Mouse (Mus musculus) forebrain, embryonic 11.5 days (tissue): Measurements from ENCODE around the gene Cttnbp2nl. TPM values are rescaled to one million over a fixed set of nuclear protein-coding genes. Genes with fewer than 3 reads are reported as not detected.

Experiments used
- ATAC-seq: fragments of 200-750 bp; cut with Nextera tagmentation; replicated peaks from 2 replicates; pipeline ENCODE4 v1.8.0; 2017; ENCODE audit warnings: moderate TSS enrichment; ENCODE audit not compliant: low FRiP score
- DNase-seq: peaks from one replicate; pipeline ENCODE4 v3.0.0-alpha.2; 2017; ENCODE audit warnings: low spot score
- H3K27ac ChIP-seq: fragments of 300-500 bp; sonication (generic); 2 replicates; pipeline ENCODE4 v1.5.1; 2014; ENCODE audit warnings: low read depth, low read length
- H3K27me3 ChIP-seq: fragments of 300-500 bp; sonication (generic); 2 replicates; pipeline ENCODE4 v1.6.1; 2014; ENCODE audit warnings: mild to moderate bottlenecking, low read length, mixed read lengths; ENCODE audit not compliant: control insufficient read depth, insufficient read depth
- H3K36me3 ChIP-seq: fragments of 300-500 bp; sonication (generic); 2 replicates; pipeline ENCODE4 v1.6.1; 2014; ENCODE audit warnings: mild to moderate bottlenecking, low read length, moderate library complexity, mixed read lengths; ENCODE audit not compliant: control insufficient read depth, insufficient read depth
- H3K4me1 ChIP-seq: fragments of 300-500 bp; sonication (generic); replicated peaks from 2 replicates; pipeline ENCODE4 v1.6.1; 2014; ENCODE audit warnings: low read length, mixed read lengths; ENCODE audit not compliant: control insufficient read depth, insufficient read depth
- H3K4me2 ChIP-seq: fragments of 300-500 bp; sonication (generic); 2 replicates; pipeline ENCODE4 v1.6.1; 2014; ENCODE audit warnings: low read depth, mild to moderate bottlenecking, low read length, moderate library complexity, mixed read lengths; ENCODE audit not compliant: severe bottlenecking
- H3K4me3 ChIP-seq: fragments of 300-500 bp; sonication (generic); 2 replicates; pipeline ENCODE4 v1.5.1; 2014; ENCODE audit warnings: low read depth, low read length
- H3K9ac ChIP-seq: fragments of 300-500 bp; sonication (generic); 2 replicates; pipeline ENCODE4 v1.6.1; 2014; ENCODE audit warnings: low read length
- H3K9me3 ChIP-seq: fragments of 300-500 bp; sonication (generic); 2 replicates; pipeline ENCODE4 v1.6.1; 2016; ENCODE audit warnings: low read length, mixed read lengths; ENCODE audit not compliant: control insufficient read depth
- WGBS: fragments of 180-500 bp; shearing (Covaris S2); extraction: QIAGEN DNeasy Blood & Tissue Kit; methylation state at CpG from one replicate; pipeline ENCODE4 v1.1.7; 2014; 5-methylcytosine and 5-hydroxymethylcytosine counted together
- polyA plus RNA-seq: library from polyadenylated mRNA; unstranded; fragments of >200 nt; fragmentation: Nextera tagmentation; extraction: Ambion mirVana; gene quantifications from 2 replicates; pipeline ENCODE4 v1.2.1, GENCODE M21; 2014

Cttnbp2nl gene
- 49.4 and 50.4 TPM in 2 replicates for polyA plus RNA-seq

- Histone ChIP-seq H3K4me3 (peak within 1 kb of the TSS; percentile 84), H3K27ac (peak within 1 kb of the TSS; percentile 74), H3K27me3 (no peaks in the 10 kb centered on the region), H3K36me3 (no peaks in the 10 kb centered on the region), H3K4me2 (peak within 1 kb of the TSS; percentile 65), H3K9ac (peak within 1 kb of the TSS; percentile 90), H3K4me1 (peaks cover 6% of the 10 kb centered on the region), H3K9me3 (no peaks in the 10 kb centered on the region)
- ATAC-seq (peak; percentile 99), DNase-seq (peak; percentile 98)
- 3% methylated on average over 31 of the region's 31 CpGs for WGBS
Measured at GRCm38 (mm10) chr3:105052937-105053697, at the start of gene Cttnbp2nl. Gene Cttnbp2nl (minus strand): TSS chr3:105053146.

GRCm38 (mm10) chr3:105100270-105100589 lies 47.3 kb upstream of the Cttnbp2nl start:
- Histone ChIP-seq H3K9me3 (no peaks in the 10 kb centered on the region), H3K4me3 (no peak overlapping the region), H3K27me3 (no peaks in the 10 kb centered on the region), H3K27ac (no peak overlapping the region), H3K9ac (no peak overlapping the region), H3K36me3 (no peaks in the 10 kb centered on the region), H3K4me1 (no peaks in the 10 kb centered on the region; the same call in 1 of the 2 replicates), H3K4me2 (no peak overlapping the region)
- ATAC-seq, result no peak
- WGBS, result 35% methylated on average over 4 of the region's 4 CpGs
- DNase-seq, result no peak

GRCm38 (mm10) chr3:105099526-105100269 lies 46.8 kb upstream of the Cttnbp2nl start:
- Histone ChIP-seq H3K9ac (no peak overlapping the region), H3K4me1 (no peaks in the 10 kb centered on the region; the same call in 1 of the 2 replicates), H3K4me2 (no peak overlapping the region), H3K27ac (no peak overlapping the region), H3K9me3 (no peaks in the 10 kb centered on the region), H3K36me3 (no peaks in the 10 kb centered on the region), H3K27me3 (no peaks in the 10 kb centered on the region), H3K4me3 (no peak overlapping the region)
- ATAC-seq (no peak), DNase-seq (peak; percentile 55)
- WGBS, result 14% methylated on average over 15 of the region's 15 CpGs

- no peaks in the 10 kb centered on the region for H3K36me3 ChIP-seq
- H3K4me2 ChIP-seq, result no peak overlapping the region
- no peaks in the 10 kb centered on the region for H3K27me3 ChIP-seq
- no peaks in the 10 kb centered on the region for H3K9me3 ChIP-seq
- H3K4me1 ChIP-seq, result no peaks in the 10 kb centered on the region; the same call in 1 of the 2 replicates
- 85% methylated on average over 4 of the region's 4 CpGs for WGBS
- no peak overlapping the region for H3K4me3 ChIP-seq
- no peak for ATAC-seq
- no peak overlapping the region for H3K9ac ChIP-seq
- no peak overlapping the region for H3K27ac ChIP-seq
- DNase-seq, result no peak
Measured at GRCm38 (mm10) chr3:105097581-105097980, 44.6 kb upstream of the Cttnbp2nl start.

GRCm38 (mm10) chr3:105095026-105095425 lies 42.1 kb upstream of the Cttnbp2nl start:
- no peak for DNase-seq

GRCm38 (mm10) chr3:105094448-105094847 lies 41.5 kb upstream of the Cttnbp2nl start:
- Histone ChIP-seq H3K36me3 (no peaks in the 10 kb centered on the region), H3K9ac (no peak overlapping the region), H3K4me1 (no peaks in the 10 kb centered on the region), H3K4me2 (no peak overlapping the region), H3K9me3 (no peaks in the 10 kb centered on the region), H3K27me3 (no peaks in the 10 kb centered on the region), H3K27ac (no peak overlapping the region), H3K4me3 (no peak overlapping the region)
- WGBS, result 70% methylated on average over 2 of the region's 2 CpGs
- ATAC-seq (no peak), DNase-seq (no peak)

More at GRCm38 (mm10) chr3:105095026-105095425, 42.1 kb upstream of the Cttnbp2nl start:
- Histone ChIP-seq H3K4me1 (no peaks in the 10 kb centered on the region; the same call in 1 of the 2 replicates), H3K4me3 (no peak overlapping the region), H3K27ac (no peak overlapping the region), H3K9ac (no peak overlapping the region), H3K4me2 (no peak overlapping the region), H3K36me3 (no peaks in the 10 kb centered on the region), H3K9me3 (no peaks in the 10 kb centered on the region), H3K27me3 (no peaks in the 10 kb centered on the region)
- 86% methylated on average over 5 of the region's 5 CpGs for WGBS
- no peak for ATAC-seq

GRCm38 (mm10) chr3:105092721-105093505 lies 40.0 kb upstream of the Cttnbp2nl start:
- 55% methylated on average over 11 of the region's 11 CpGs for WGBS
- H3K4me2 ChIP-seq, result no peak overlapping the region
- no peaks in the 10 kb centered on the region for H3K27me3 ChIP-seq
- H3K36me3 ChIP-seq, result no peaks in the 10 kb centered on the region
- ATAC-seq, result no peak
- H3K4me3 ChIP-seq, result no peak overlapping the region
- H3K27ac ChIP-seq, result no peak overlapping the region
- H3K9me3 ChIP-seq, result no peaks in the 10 kb centered on the region
- no peaks in the 10 kb centered on the region for H3K4me1 ChIP-seq
- H3K9ac ChIP-seq, result no peak overlapping the region
- no peak for DNase-seq

GRCm38 (mm10) chr3:105090981-105091380 lies 38.0 kb upstream of the Cttnbp2nl start:
- DNase-seq, result peak; percentile 63
- H3K27me3 ChIP-seq, result no peaks in the 10 kb centered on the region
- no peaks in the 10 kb centered on the region for H3K4me1 ChIP-seq
- H3K9me3 ChIP-seq, result no peaks in the 10 kb centered on the region
- 22% methylated on average over 3 of the region's 3 CpGs for WGBS
- ATAC-seq, result peak; percentile 63; the same call in 1 of the 2 replicates
- H3K9ac ChIP-seq, result no peak overlapping the region
- no peak overlapping the region for H3K4me3 ChIP-seq
- no peak overlapping the region for H3K4me2 ChIP-seq
- H3K27ac ChIP-seq, result no peak overlapping the region
- no peaks in the 10 kb centered on the region for H3K36me3 ChIP-seq
